Mouse (Mus musculus) limb, embryonic 13.5 days (tissue): ENCODE results near the gene Cep63. TPM values are rescaled to one million over a fixed set of nuclear protein-coding genes. Genes with fewer than 3 reads are reported as not detected.

ENCODE experiments used
- polyA plus RNA-seq: library from polyadenylated mRNA; unstranded; fragments of >200 nt; fragmentation: Nextera tagmentation; extraction: Ambion mirVana; gene quantifications from 2 replicates; pipeline ENCODE4 v1.2.1, GENCODE M21; 2015

Cep63 gene
- polyA plus RNA-seq, 1 experiment from 2014 or later, result 48.2 TPM

Other genes starting within 250 kb of the Cep63 start
- gene Ky, start 120.8 kb downstream of the Cep63 start, polyA plus RNA-seq, result 0.39 and 1.6 TPM in 2 replicates
- gene Anapc13, start 238 bp downstream of the Cep63 start, polyA plus RNA-seq, result 168 and 184 TPM in 2 replicates
- 66.8 and 71.3 TPM in 2 replicates for gene Amotl2, start 90.1 kb upstream of the Cep63 start, polyA plus RNA-seq
- 23.7 and 24.5 TPM in 2 replicates for gene Ryk, start 208.4 kb upstream of the Cep63 start, polyA plus RNA-seq